Mouse (Mus musculus) thymus, adult 2 months (tissue): ENCODE data around the gene Rangap1. TPM values are rescaled to one million over a fixed set of nuclear protein-coding genes. Genes with fewer than 3 reads are reported as not detected.

Source experiments
- DNase-seq: peaks from one replicate; pipeline ENCODE4 v3.0.0; 2021
- H3K27ac ChIP-seq: fragments of 200-500 bp; 2 replicates; pipeline ENCODE4 v1.5.1; 2012; ENCODE audit warnings: low read length, control low read depth; ENCODE audit not compliant: control insufficient read depth, insufficient read depth
- H3K27me3 ChIP-seq: fragments of 200-500 bp; 2 replicates; pipeline ENCODE4 v1.6.1; 2012; ENCODE audit warnings: mild to moderate bottlenecking, low read length, moderate library complexity, mixed read lengths; ENCODE audit not compliant: control insufficient read depth, insufficient read depth
- H3K36me3 ChIP-seq: fragments of 200-500 bp; 2 replicates; pipeline ENCODE4 v1.6.1; 2012; ENCODE audit warnings: mild to moderate bottlenecking, low read length, moderate library complexity; ENCODE audit not compliant: control insufficient read depth, insufficient read depth
- H3K4me1 ChIP-seq: fragments of 200-500 bp; replicated peaks from 2 replicates; pipeline ENCODE4 v1.6.1; 2012; ENCODE audit warnings: low read length; ENCODE audit not compliant: control insufficient read depth, insufficient read depth
- H3K4me3 ChIP-seq: fragments of 200-500 bp; 2 replicates; pipeline ENCODE4 v1.5.1; 2012; ENCODE audit warnings: mild to moderate bottlenecking, low read length, control low read depth, moderate library complexity; ENCODE audit not compliant: control insufficient read depth, insufficient read depth
- CTCF ChIP-seq: fragments of 200-500 bp; IDR thresholded peaks from 2 replicates; pipeline ENCODE4 v1.5.1; 2012; ENCODE audit warnings: mild to moderate bottlenecking, control low read depth, low read length, moderate library complexity, borderline replicate concordance; ENCODE audit not compliant: control insufficient read depth, poor library complexity, insufficient read depth; ENCODE audit errors: extremely low read depth
- POLR2A ChIP-seq: fragments of 200-500 bp; IDR thresholded peaks from 2 replicates; pipeline ENCODE4 v1.6.1; 2012; ENCODE audit warnings: mild to moderate bottlenecking, low read length, control low read depth, moderate library complexity; ENCODE audit not compliant: control insufficient read depth, poor library complexity, insufficient read depth; ENCODE audit errors: extremely low read depth
- WGBS: fragments of 180-500 bp; shearing (Covaris S2); methylation state at CpG from one replicate; pipeline ENCODE4 v1.1.7; 2018; 5-methylcytosine and 5-hydroxymethylcytosine counted together
- polyA plus RNA-seq: library from polyadenylated mRNA; depleted of rRNA; stranded (reverse); fragments of >200 nt; gene quantifications from 2 replicates; pipeline ENCODE4 v1.2.3, GENCODE M21; 2012; rRNA removed

The Rangap1 gene
- polyA plus RNA-seq, result 73.9 and 82.0 TPM in 2 replicates

DNA sequence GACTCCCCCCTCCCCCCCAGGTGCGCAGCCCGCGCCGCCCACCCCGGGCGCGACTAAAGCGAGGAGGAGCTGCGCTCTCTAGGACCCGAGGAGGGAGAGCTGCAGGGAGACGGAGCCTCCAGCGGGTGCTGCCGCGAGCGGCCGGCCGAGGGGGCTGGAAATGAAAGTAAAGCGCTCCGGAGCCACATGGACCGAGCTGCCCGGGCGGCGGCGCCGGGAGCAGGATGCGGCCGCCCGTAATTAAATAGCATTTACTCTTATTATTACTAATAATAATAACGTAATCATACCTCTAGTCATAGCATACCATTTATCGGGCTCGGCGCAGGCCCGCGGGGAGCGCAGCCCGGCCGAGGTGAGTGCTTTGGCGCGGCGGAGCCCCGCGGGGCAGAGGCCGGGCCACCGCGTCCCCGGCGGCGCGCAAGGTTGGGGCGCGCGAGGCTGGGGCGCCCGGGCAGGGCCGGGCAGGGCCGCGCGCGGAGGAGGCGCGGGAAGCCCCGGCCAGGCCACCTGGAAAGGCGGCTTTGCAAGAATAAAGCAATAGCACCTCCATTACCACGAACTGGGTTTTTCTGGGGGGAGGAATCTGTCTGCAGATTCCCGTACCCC lies at the start of gene Rangap1, which contains the start of gene Zc3h7b:
Rangap1 (minus strand) TSS at position 539 of the 609 bp plus-strand sequence.
Zc3h7b (plus strand) TSS at position 66 of the 609 bp plus-strand sequence.
- peak within 1 kb of the TSS; percentile 93 for H3K4me3 ChIP-seq
- H3K27ac ChIP-seq, result 0 out of 2 replicates have a peak within 1 kb of the TSS, but pooled peaks have one; percentile 5
- TF ChIP-seq POLR2A (no peak), CTCF (no peak)
- peak; percentile 61 for DNase-seq
- H3K36me3 ChIP-seq, result no peaks in the 10 kb centered on the region
- no peaks in the 10 kb centered on the region for H3K27me3 ChIP-seq
- under 1% methylated on average over 63 of the region's 65 CpGs for WGBS
- H3K4me1 ChIP-seq, result peaks cover 8% of the 10 kb centered on the region

DNA sequence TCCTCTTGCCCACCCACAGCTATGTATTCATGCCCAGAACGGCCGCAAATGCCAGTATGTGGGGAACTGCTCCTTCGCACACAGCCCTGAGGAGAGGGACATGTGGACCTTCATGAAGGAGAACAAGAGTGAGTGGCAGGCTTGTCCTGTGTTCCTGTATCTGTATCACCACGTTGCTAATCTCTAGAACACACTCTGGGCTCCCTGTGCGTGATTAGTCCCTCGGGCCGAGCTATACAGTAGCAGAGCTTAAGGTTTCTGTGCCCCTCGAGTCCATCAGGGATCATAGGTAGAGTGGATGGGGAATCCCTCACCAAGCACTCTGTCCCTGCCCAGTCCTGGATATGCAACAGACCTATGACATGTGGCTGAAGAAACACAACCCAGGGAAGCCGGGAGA lies 47.1 kb upstream of the Rangap1 start:
- 96% methylated on average over 9 of the region's 9 CpGs for WGBS
- no peaks in the 10 kb centered on the region for H3K36me3 ChIP-seq
- H3K4me1 ChIP-seq, result no peaks in the 10 kb centered on the region
- DNase-seq, result no peak
- no peaks in the 10 kb centered on the region for H3K27me3 ChIP-seq
- no peak overlapping the region for H3K4me3 ChIP-seq
- TF ChIP-seq POLR2A (no peak), CTCF (no peak)
- H3K27ac ChIP-seq, result no peak overlapping the region

DNA sequence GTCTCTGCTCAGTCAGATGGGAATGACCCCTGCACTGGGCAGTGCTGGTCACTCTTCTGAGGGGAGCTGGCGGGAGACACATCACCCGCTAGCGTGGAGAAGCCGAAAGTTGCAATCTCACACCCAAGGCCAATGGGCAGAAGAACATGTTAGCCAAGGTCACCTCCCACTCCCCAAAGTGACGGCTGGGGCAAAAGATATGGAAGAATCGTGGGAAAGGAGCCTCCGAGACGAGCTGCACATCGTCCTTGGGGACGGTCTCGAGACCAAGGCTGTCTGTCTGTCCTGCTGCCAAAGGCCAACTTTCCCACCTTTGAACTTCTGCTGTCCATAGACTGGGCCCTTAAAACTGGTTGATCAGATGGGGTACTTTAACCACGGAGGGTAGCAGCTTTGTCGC lies 42.2 kb upstream of the Rangap1 start:
- Histone ChIP-seq H3K27me3 (no peaks in the 10 kb centered on the region), H3K27ac (no peak overlapping the region), H3K4me1 (no peaks in the 10 kb centered on the region), H3K4me3 (no peak overlapping the region), H3K36me3 (peaks cover 9% of the 10 kb centered on the region; the same call in 1 of the 2 replicates)
- no peak for DNase-seq
- WGBS, result 99% methylated on average over 13 of the region's 13 CpGs
- TF ChIP-seq POLR2A (no peak), CTCF (no peak)

DNA sequence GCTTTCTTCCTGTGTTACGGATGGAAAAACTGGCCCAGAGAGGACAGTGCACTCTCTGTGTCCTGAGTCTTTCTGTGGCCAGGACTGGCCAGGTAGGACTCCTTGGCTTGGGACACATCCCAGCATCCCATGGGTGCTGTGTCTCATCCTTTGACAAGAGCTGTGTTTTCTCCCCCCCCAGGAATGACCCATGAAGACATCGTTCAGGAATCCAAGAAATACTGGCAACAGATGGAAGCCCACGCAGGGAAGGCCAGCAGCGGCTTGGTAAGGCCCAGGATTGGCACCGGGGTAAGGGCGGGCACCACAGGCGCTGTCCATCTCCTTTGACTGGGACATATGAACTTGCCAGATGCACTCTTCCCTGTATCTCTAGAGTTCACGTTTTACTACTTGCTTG lies 40.4 kb upstream of the Rangap1 start:
- no peak for DNase-seq
- H3K27me3 ChIP-seq, result no peaks in the 10 kb centered on the region
- H3K36me3 ChIP-seq, result peaks cover 12% of the 10 kb centered on the region
- H3K4me3 ChIP-seq, result no peak overlapping the region
- H3K4me1 ChIP-seq, result no peaks in the 10 kb centered on the region
- H3K27ac ChIP-seq, result no peak overlapping the region
- WGBS, result 97% methylated on average over 8 of the region's 8 CpGs
- TF ChIP-seq POLR2A (no peak), CTCF (no peak)

DNA sequence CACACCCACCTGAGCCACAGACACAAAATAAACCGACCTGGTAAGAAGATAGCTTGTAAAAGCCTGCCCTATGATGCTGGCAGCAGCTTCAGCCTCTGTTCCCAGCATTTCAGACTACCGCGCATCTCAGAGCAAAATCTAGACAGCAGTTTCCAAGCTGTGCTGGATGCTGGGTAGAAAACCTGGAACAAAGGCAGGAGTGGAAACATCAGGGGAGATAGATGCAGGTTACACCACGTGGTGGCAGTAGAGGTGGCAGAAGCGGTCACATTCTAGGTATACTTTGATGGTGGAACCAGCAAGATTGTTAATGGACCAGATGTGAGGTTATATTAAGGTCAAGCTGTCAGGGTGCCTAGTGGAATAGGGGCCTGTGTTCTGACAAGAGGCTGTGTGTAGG lies 39.4 kb upstream of the Rangap1 start:
- H3K36me3 ChIP-seq, result peaks cover 22% of the 10 kb centered on the region
- no peak overlapping the region for H3K27ac ChIP-seq
- 82% methylated on average over 5 of the region's 5 CpGs for WGBS
- no peak for DNase-seq
- no peak overlapping the region for H3K4me3 ChIP-seq
- TF ChIP-seq CTCF (no peak), POLR2A (no peak)
- no peaks in the 10 kb centered on the region for H3K4me1 ChIP-seq
- H3K27me3 ChIP-seq, result no peaks in the 10 kb centered on the region

DNA sequence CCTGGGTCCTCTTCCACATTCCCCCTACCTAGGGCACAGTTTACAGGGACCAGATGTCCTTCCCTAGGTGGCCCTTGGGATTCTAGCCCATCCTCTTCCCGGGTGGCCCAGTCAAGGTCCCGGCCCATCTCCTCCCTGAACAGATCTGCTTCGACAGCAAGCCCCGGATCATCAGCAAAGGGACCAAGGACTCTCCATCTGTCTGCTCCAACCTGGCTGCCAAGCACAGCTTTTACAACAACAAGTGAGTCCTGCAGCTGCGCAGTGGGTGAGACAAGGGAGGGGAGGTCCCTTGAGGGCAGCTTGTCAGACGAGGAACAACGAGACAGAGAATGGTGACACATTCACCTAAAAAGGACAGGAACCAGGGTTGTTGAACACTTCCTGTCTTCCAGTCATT lies 36.5 kb upstream of the Rangap1 start:
- TF ChIP-seq CTCF (no peak), POLR2A (no peak)
- no peaks in the 10 kb centered on the region for H3K4me1 ChIP-seq

More for the DNA sequence above, 36.5 kb upstream of the Rangap1 start:
- H3K27me3 ChIP-seq, result no peaks in the 10 kb centered on the region
- no peak for DNase-seq
- 95% methylated on average over 7 of the region's 7 CpGs for WGBS
- no peak overlapping the region for H3K27ac ChIP-seq
- H3K4me3 ChIP-seq, result no peak overlapping the region
- H3K36me3 ChIP-seq, result peaks cover 26% of the 10 kb centered on the region
